Mouse (Mus musculus) frontal cortex, postnatal 10 days (tissue): ENCODE data around the gene Sorcs2.

Experiments
- DNase-seq, 2 experiments: peaks; one replicate each; pipeline ENCODE4 v3.0.0; 2022; ENCODE audit warnings: low spot score in 2 of 2, mixed read lengths in 1 of 2

Sorcs2 gene

DNA sequence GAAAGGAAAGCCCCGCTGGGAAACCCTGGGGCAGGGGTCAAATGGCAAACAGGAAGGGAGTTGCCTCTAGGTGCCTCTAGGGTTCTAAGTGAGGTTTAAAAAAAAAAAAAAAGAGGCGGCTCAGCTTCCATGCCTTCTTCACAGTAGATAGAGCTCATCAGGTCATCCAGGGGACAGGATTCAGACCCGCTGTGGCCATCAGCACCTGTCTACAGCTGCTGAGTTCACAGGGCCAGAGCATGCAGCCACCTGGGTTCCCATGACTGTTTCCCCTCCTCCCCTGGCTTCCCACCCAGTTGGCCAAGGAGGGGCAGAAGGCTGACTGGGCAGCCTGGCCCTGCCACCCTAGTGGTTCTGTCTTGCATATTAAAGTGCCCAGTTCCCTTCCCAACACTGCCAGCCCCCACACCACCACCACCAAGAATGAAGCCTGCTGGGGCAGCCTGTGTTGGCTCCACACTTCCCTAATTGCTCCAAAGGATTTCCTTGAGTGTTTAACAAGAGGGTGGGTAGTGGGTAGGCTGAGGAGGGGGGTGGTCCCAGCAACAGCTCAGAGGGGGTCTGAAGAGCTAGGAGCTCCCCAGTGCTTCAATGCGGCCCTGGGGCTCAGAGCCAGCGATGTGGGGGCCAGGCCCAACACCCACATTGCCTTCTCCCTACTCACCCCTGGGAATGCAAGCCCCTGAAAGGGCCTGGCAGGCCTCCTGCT lies 38.2 kb downstream of the Sorcs2 start:
- peak; percentile 40 to 47 for DNase-seq

GRCm38 (mm10) chr5:36358161-36358560 lies 39.8 kb downstream of the Sorcs2 start:
- no peak for DNase-seq

- DNase-seq, result no peak
Observed at GRCm38 (mm10) chr5:36356659-36357058, 41.3 kb downstream of the Sorcs2 start.

DNA sequence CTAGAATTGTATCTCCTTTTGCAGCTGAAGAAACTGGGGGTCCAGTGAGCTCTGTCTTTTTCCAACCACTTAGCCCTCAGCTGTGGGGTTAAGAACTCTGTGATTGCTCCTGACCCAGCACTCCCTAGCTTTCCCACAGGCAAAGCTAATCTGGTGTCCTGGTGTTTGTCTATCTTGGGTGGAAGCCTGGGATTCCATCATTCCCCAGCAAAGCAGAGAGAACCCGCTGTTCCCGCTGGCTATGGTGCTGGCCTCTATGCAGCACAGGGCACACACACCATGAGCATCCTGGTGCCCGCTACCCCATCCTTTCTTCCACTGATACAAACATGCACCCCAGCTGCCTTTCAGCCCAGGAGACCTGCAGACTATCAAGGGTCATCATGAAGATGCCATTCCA lies 42.3 kb downstream of the Sorcs2 start:
- DNase-seq, result no peak

GRCm38 (mm10) chr5:36353679-36354078 lies 44.3 kb downstream of the Sorcs2 start:
- no peak for DNase-seq

GRCm38 (mm10) chr5:36353194-36353593 lies 44.7 kb downstream of the Sorcs2 start:
- DNase-seq, result no peak

DNA sequence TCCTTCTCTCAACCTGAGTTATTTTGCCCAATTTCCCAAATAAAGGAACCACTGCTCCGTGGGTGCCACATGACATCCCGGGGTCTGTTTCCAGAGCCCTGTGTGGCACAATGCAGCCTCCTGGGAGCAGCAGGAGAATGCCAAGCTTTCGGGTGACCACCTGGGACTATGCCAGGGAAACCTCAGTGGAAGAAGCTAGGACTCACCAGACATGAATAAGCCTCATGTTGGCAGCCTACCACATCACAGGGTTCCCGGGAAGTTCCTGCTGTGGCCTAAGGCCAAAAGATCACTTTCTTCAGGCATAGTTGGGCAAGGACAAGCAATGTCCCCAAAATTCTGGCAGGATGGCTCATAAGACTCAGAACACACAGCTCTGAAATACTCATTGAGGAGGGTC lies 51.2 kb downstream of the Sorcs2 start:
- no peak for DNase-seq

GRCm38 (mm10) chr5:36339283-36339682 lies 58.7 kb downstream of the Sorcs2 start:
- DNase-seq, result no peak

DNA sequence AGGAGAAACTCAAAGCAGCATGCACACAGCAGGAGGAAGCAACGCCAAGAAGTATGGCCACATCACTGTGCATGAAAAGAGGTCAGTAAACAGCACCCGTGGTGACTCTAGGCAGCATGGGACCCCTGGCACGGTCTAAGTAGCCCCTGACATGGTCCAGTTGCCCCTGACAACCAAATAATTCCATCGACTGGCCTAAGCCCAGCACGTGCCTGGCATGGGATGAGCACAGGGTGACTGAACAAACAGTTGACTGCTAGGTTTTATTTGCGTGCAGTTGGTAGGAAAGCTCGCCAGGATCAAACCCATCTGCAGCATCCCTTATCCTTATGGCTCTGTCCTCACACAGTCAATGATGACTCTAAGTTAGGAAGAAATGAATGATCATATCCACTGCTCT lies 61.7 kb downstream of the Sorcs2 start:
- DNase-seq, result no peak

GRCm38 (mm10) chr5:36335661-36336060 lies 62.3 kb downstream of the Sorcs2 start:
- DNase-seq, result no peak

DNA sequence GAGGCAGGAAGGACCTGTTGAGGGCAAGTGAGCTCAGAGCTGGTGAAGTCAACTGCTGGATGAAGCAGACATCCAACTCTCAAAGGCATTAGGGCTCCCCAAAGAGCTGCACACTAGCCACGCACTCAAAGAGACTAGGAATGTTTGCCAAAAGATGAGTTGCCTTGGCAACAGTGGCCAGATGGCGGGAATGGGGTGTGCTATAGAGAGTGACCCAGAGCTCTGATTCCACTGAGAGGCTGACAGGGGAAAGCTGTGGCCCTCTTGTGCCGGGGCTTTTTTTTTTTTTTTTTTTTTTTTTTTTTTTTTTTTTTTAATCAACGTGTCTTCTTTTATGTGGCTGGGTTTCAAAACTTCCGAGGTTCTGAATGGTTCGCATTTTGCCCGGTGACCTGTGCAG lies 63.7 kb downstream of the Sorcs2 start:
- DNase-seq, result no peak

- DNase-seq, result no peak
Observed at GRCm38 (mm10) chr5:36330472-36331155, 67.3 kb downstream of the Sorcs2 start.

DNA sequence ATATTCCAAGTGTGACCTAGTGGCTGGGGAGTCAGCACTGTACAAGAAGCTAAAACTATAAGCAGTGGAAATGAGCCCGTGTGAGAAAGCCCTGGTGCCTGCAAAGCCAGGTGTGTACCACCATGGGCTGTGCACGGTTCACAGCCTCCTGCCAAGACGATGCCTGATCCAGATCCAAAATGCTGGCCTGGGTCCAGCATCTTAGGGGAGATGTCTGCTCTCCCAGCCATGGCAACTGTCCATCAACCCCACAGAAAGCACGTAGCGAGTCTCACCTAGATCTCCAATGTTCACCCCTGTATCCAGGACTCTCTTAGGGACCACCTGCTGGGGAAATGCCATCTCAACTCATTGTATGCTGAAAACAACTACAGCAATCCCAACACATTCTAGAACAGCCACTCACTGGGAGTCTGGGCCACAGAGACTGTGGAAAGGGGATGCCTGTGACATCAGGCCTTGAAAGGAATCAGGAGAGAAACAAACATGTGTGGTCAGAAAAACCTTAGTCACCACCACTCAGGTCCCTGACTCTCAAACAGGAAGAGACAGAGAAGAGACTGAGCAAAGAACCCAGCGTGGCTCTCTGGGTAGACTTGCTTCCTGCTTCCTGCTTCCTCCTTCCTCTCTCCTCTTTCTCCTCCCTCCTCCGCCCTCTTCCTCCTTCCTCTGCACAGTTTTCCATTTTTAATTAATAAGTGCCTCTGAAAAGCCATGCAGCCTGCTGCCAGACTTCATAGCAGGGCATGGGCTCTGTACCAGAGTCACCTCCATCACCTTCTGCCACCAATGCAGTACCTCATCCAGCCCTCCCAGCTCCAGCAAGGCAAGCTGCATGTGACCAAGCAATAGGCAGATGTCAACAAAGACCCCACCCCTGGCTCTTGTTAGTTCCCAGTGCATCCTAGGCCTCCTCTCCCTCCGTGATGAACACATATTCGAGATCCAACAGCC lies 71.6 kb downstream of the Sorcs2 start:
- no peak for DNase-seq

GRCm38 (mm10) chr5:36324140-36324572 lies 73.8 kb downstream of the Sorcs2 start:
- DNase-seq, result peak; percentile 68 to 74

GRCm38 (mm10) chr5:36323526-36323925 lies 74.4 kb downstream of the Sorcs2 start:
- peak; percentile 40 to 59 for DNase-seq

DNA sequence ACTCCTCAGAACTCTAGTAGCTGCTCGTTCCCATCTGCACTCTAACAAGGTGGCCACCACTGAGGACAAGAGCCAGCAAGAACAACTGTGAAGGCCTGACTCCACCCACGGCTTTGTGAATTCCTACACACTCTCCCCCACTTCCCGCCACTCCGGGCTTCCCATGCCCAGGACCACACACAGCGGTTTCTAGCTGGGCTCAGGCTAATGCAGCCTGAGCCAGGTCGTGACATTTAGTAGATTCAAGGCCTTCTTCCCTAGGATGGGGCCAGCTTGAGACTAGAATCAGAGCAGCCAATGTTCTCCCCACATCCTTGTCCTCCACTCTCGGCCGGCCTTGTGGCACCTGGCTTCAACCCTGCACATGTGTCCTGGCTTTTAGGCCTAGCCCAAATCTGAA lies 76.4 kb downstream of the Sorcs2 start:
- DNase-seq, result no peak

- DNase-seq, result no peak
Observed at GRCm38 (mm10) chr5:36320667-36321066, 77.3 kb downstream of the Sorcs2 start.

- no peak for DNase-seq
Observed at GRCm38 (mm10) chr5:36317641-36318368, 80.1 kb downstream of the Sorcs2 start.

DNA sequence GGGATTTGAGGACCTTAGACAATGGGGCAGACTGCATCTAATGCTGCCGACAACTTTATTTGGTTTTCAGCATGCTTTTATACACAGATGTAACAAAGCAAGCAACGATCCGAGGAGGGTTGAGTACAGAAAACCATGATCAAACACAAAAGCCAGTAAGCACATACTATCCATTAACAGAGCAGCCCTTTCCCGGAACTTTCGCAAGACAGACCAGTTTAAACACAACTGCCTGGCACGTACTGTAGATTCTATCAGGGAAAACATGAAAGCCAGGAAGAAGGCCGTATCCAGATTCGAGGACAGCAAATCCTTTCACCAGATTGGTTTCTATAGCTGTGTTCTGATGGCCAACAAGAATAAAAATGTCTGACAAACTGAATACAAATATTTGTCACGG lies 82.8 kb downstream of the Sorcs2 start:
- no peak for DNase-seq

GRCm38 (mm10) chr5:36313353-36314079 lies 84.4 kb downstream of the Sorcs2 start:
- DNase-seq, result peak; percentile 25 to 34

GRCm38 (mm10) chr5:36312926-36313325 lies 85.0 kb downstream of the Sorcs2 start:
- no peak for DNase-seq
